Mouse (Mus musculus): ENCODE measurements around the gene Ing2.

DNA sequence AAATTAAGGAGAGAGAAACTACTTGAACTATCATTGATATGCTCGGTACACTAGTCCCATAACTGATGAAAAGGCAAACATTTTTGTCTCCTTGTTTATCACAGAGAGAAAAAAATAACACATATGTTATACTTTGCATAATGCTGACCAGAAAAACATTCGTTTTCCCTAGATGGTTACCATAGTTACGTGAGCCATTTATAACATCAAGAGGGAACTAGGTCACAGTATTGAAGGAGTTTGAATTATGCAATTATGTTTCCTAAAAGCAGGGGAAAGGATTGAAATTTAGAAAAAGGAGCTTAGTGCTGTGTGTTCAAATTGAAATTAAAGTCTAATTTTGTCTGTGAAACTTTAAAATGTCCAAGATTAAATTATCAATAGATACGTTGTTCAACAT lies 5.0 kb upstream of the Ing2 start:
- TF ChIP-seq HCFC1 (IDR thresholded peaks at IDR 0.05; ENCODE audit: borderline replicate concordance, insufficient read depth, low read length): no peak
- no peak for TF ChIP-seq ZC3H11A (IDR thresholded peaks at IDR 0.05; ENCODE audit: borderline replicate concordance, low read depth, low read length)
- TF ChIP-seq ZNF384 (IDR thresholded peaks at IDR 0.05; ENCODE audit: low read depth, low read length): no peak
- TF ChIP-seq CHD2 (IDR thresholded peaks at IDR 0.05; ENCODE audit: low read depth, low read length): no peak

Measured in ES-E14 (cell line).